Mouse (Mus musculus) ES-Bruce4 (cell line): ENCODE data around the gene Nmnat1. TPM values are rescaled to one million over a fixed set of nuclear protein-coding genes. Genes with fewer than 3 reads are reported as not detected.
"Not testable (repeated sequence)": the region's sequence is repeated elsewhere in the genome, so short reads cannot be mapped to it uniquely, and the experiment has no call there.

Source experiments
- H3K27ac ChIP-seq: 2 replicates; pipeline ENCODE4 v1.5.1; 2012; ENCODE audit warnings: low read length, inconsistent platforms; ENCODE audit not compliant: insufficient read depth
- H3K27me3 ChIP-seq: 2 replicates; pipeline ENCODE4 v1.6.1; 2012; ENCODE audit warnings: mild to moderate bottlenecking, low read length, inconsistent platforms; ENCODE audit not compliant: control insufficient read depth, poor library complexity, insufficient read depth, severe bottlenecking
- H3K36me3 ChIP-seq: 2 replicates; pipeline ENCODE4 v1.6.1; 2012; ENCODE audit warnings: inconsistent platforms, mild to moderate bottlenecking, low read length, moderate library complexity; ENCODE audit not compliant: control insufficient read depth, poor library complexity, insufficient read depth, severe bottlenecking
- H3K4me1 ChIP-seq: one replicate; pipeline ENCODE4 v1.8.1; 2011; ENCODE audit warnings: low read length; ENCODE audit not compliant: control insufficient read depth, insufficient read depth
- H3K4me3 ChIP-seq: 2 replicates; pipeline ENCODE4 v1.5.1; 2011; ENCODE audit warnings: low read depth, mild to moderate bottlenecking, low read length
- H3K9ac ChIP-seq: 2 replicates; pipeline ENCODE4 v1.6.1; 2012; ENCODE audit warnings: low read depth, mild to moderate bottlenecking, inconsistent platforms; ENCODE audit not compliant: poor library complexity, severe bottlenecking
- H3K9me3 ChIP-seq: replicated peaks from 2 replicates; pipeline ENCODE4 v1.6.1; 2012; ENCODE audit warnings: mild to moderate bottlenecking, low read length, inconsistent platforms; ENCODE audit not compliant: control insufficient read depth, poor library complexity, insufficient read depth, severe bottlenecking
- CTCF ChIP-seq: IDR thresholded peaks from one replicate; pipeline ENCODE4 v1.8.1; 2011; ENCODE audit warnings: low read depth, low read length
- EP300 ChIP-seq: IDR thresholded peaks from 2 replicates; pipeline ENCODE4 v1.6.1; 2011; ENCODE audit warnings: low read depth, low read length; ENCODE audit not compliant: insufficient read depth
- POLR2A ChIP-seq: IDR thresholded peaks from one replicate; pipeline ENCODE4 v1.8.1; 2011; ENCODE audit warnings: low read length; ENCODE audit not compliant: insufficient read depth
- polyA plus RNA-seq: library from polyadenylated mRNA; stranded (reverse); fragments of >200 nt; gene quantifications from 2 replicates; pipeline ENCODE4 v1.2.4, GENCODE M21; 2011; ENCODE audit warnings: low read depth; ENCODE audit not compliant: missing spikeins, insufficient read depth, insufficient read length

The Nmnat1 gene
- polyA plus RNA-seq, 1 experiment = 9.7 TPM

- no peaks in the 10 kb centered on the region for H3K9me3 ChIP-seq
These were observed 23.3 kb downstream of the Nmnat1 start for GRCm38 (mm10) chr4:149461579-149462304.

GRCm38 (mm10) chr4:149460475-149460874, 24.5 kb downstream of the Nmnat1 start:
- H3K27ac ChIP-seq, H3K4me1 ChIP-seq, H3K9ac ChIP-seq, H3K9me3 ChIP-seq, H3K36me3 ChIP-seq, H3K27me3 ChIP-seq, H3K4me3 ChIP-seq: not testable (repeated sequence)
- peak; percentile 2 for TF ChIP-seq CTCF

More at GRCm38 (mm10) chr4:149461579-149462304, 23.3 kb downstream of the Nmnat1 start:
- TF ChIP-seq EP300 = no peak
- TF ChIP-seq POLR2A = no peak
- TF ChIP-seq CTCF = no peak
- Histone ChIP-seq H3K4me1 (no peaks in the 10 kb centered on the region), H3K4me3 (no peak overlapping the region), H3K36me3 (no peaks in the 10 kb centered on the region), H3K9ac (no peak overlapping the region), H3K27ac (no peak overlapping the region), H3K27me3 (no peaks in the 10 kb centered on the region)

GRCm38 (mm10) chr4:149459425-149459824, 25.6 kb downstream of the Nmnat1 start:
- Histone ChIP-seq H3K9me3 (no peaks in the 10 kb centered on the region), H3K36me3 (no peaks in the 10 kb centered on the region), H3K9ac (no peak overlapping the region), H3K4me3 (no peak overlapping the region), H3K4me1 (no peaks in the 10 kb centered on the region), H3K27me3 (no peaks in the 10 kb centered on the region), H3K27ac (no peak overlapping the region)
- TF ChIP-seq CTCF (no peak), EP300 (no peak), POLR2A (no peak)

GRCm38 (mm10) chr4:149458526-149458925, 26.5 kb downstream of the Nmnat1 start:
- no peak overlapping the region for H3K4me3 ChIP-seq
- TF ChIP-seq POLR2A = no peak
- TF ChIP-seq EP300 = no peak
- no peak for TF ChIP-seq CTCF
- H3K9me3 ChIP-seq = no peaks in the 10 kb centered on the region
- H3K4me1 ChIP-seq = no peaks in the 10 kb centered on the region
- no peak overlapping the region for H3K9ac ChIP-seq
- no peaks in the 10 kb centered on the region for H3K27me3 ChIP-seq
- no peaks in the 10 kb centered on the region for H3K36me3 ChIP-seq
- H3K27ac ChIP-seq = no peak overlapping the region

- Histone ChIP-seq H3K4me3 (no peak overlapping the region), H3K4me1 (no peaks in the 10 kb centered on the region), H3K9ac (no peak overlapping the region), H3K27me3 (no peaks in the 10 kb centered on the region), H3K27ac (no peak overlapping the region), H3K9me3 (no peaks in the 10 kb centered on the region), H3K36me3 (no peaks in the 10 kb centered on the region)
- TF ChIP-seq POLR2A (no peak), EP300 (no peak)
These were observed 27.1 kb downstream of the Nmnat1 start for GRCm38 (mm10) chr4:149457831-149458430.

- not testable (repeated sequence) for H3K27me3 ChIP-seq, H3K27ac ChIP-seq, H3K9ac ChIP-seq, H3K9me3 ChIP-seq, H3K36me3 ChIP-seq, H3K4me1 ChIP-seq
- H3K4me3 ChIP-seq = peak overlapping the region; percentile 42; the same call in 1 of the 2 replicates
These were observed 27.8 kb downstream of the Nmnat1 start for GRCm38 (mm10) chr4:149457163-149457562.
